Mouse (Mus musculus): ENCODE data around the gene Mta1. TPM values are rescaled to one million over a fixed set of nuclear protein-coding genes. Genes with fewer than 3 reads are reported as not detected.

Gene Mta1
- polyA plus RNA-seq, 3 experiments from 2014 or later, result 12.1 to 15.0 (median 13.8) TPM

- no peak for ATAC-seq
Observed at GRCm38 (mm10) chr12:113134502-113134901, 36.4 kb downstream of the Mta1 start.

- ATAC-seq, result no peak
Observed at GRCm38 (mm10) chr12:113135401-113135800, 37.3 kb downstream of the Mta1 start.

- no peak for ATAC-seq
Observed at GRCm38 (mm10) chr12:113136492-113137020, 38.5 kb downstream of the Mta1 start.

- ATAC-seq, result no peak
Observed at GRCm38 (mm10) chr12:113137260-113138213, 39.5 kb downstream of the Mta1 start.

- no peak for ATAC-seq
Observed at GRCm38 (mm10) chr12:113138291-113138690, 40.2 kb downstream of the Mta1 start.

- no peak for ATAC-seq
Observed at GRCm38 (mm10) chr12:113138901-113139864, 41.1 kb downstream of the Mta1 start.

- ATAC-seq, result peak; percentile 87
Observed at GRCm38 (mm10) chr12:113139908-113140615, 42.0 kb downstream of the Mta1 start, which contains the start of gene Crip2. TSS of gene Crip2 (plus strand) at chr12:113140236.

- peak; percentile 25 for ATAC-seq
Observed at GRCm38 (mm10) chr12:113140616-113141411, 42.7 kb downstream of the Mta1 start.

- no peak for ATAC-seq
Observed at GRCm38 (mm10) chr12:113141531-113141973, 43.5 kb downstream of the Mta1 start.

- ATAC-seq, result no peak
Observed at GRCm38 (mm10) chr12:113142021-113142975, 44.2 kb downstream of the Mta1 start.

- no peak for ATAC-seq
Observed at GRCm38 (mm10) chr12:113143164-113143563, 45.1 kb downstream of the Mta1 start.

- ATAC-seq, result no peak
Observed at GRCm38 (mm10) chr12:113144001-113144756, 46.1 kb downstream of the Mta1 start.

- ATAC-seq, result no peak
Observed at GRCm38 (mm10) chr12:113144886-113145285, 46.8 kb downstream of the Mta1 start.

- ATAC-seq, result no peak
Observed at GRCm38 (mm10) chr12:113145591-113145990, 47.5 kb downstream of the Mta1 start.

GRCm38 (mm10) chr12:113146112-113147057 lies 48.3 kb downstream of the Mta1 start, which contains the start of gene Crip1:
TSS of gene Crip1 (plus strand) at chr12:113146316.
- ATAC-seq, result peak; percentile 65

- no peak for ATAC-seq
Observed at GRCm38 (mm10) chr12:113147481-113147880, 49.4 kb downstream of the Mta1 start.

- no peak for ATAC-seq
Observed at GRCm38 (mm10) chr12:113148381-113149035, 50.4 kb downstream of the Mta1 start.

All from inflammation-experienced regulatory T-cells, adult 6 months (primary cell).